Mouse (Mus musculus): ENCODE measurements around the gene Bend3.

Bend3 gene

DNA sequence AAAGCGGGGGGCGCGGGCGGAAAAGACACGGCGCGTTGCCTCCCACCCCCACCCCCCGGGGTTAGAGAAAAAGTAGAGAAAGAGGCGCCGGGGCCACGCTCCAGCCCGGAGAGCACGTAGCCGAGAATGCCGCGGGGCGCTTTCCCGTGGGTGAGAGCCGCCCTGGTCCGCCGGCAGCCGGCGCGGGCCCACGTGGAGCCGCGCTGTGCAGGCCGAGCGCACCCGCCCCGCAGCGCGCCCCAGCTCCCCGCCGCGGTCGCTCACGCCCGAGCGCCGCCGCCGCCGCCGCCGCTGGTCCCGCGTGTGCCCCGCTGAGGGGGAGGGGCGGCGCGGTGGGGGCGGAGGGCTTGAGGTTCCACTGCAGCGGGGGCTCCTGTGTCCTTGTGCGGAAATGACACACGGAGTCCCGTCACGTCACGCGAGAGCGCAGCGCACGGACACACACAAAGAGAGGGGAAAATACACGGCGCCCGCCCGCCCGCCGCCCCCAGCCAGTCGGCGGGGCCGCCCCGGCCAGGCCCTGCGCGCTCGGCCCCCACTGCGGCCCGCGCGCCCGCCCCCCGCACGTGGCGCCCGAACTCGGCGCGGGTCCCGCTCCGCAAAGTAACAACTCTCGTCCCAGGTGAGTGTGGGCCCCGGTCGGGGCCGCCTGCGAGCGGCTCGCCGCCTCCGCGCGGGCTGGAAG, at the start of gene Bend3:
TSS of gene Bend3 (plus strand) at position 81 of the 685 bp plus-strand sequence.
- DNase-seq = peak; percentile 52 to 81

DNA sequence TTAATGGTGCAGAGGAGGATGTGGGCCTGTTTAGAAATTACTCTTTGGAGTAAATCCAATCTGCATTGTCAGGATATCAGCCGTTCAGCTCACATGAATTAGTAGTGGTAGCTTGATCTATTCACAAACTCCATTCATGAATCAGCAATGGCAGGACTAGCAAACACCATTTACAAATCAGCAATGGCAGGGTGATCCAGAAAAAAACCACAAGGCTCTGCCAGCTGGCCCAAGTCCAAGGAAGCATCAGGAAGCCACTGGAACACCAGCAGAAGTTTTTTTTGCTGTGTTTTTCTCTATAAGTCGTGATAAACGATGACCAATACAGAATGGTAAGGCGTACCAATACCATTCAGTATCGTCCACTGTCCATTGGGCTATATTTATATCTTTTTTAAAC, 48.0 kb upstream of the Bend3 start:
- DNase-seq = peak in 1 of 2 experiments; percentile 40

DNA sequence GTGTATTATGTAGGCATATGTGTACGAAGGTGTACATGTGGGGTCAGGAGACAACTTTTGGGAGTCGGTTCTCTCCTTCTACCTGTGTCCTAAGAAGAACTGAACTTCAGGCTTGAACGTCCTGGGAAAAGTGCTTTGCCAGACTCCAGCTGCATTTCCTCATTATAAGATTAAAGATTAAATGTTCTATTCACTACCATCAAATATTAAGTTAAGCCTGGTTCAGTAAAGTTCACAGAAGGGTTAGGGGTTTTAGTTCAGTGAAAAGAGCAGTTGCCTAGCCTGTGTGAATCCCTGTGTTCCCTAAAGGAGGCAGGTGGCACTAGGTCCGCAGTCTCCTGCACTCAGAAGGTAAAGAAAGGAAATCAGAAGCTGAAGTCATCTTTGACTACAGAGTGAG, 44.3 kb upstream of the Bend3 start:
- DNase-seq = no peak

DNA sequence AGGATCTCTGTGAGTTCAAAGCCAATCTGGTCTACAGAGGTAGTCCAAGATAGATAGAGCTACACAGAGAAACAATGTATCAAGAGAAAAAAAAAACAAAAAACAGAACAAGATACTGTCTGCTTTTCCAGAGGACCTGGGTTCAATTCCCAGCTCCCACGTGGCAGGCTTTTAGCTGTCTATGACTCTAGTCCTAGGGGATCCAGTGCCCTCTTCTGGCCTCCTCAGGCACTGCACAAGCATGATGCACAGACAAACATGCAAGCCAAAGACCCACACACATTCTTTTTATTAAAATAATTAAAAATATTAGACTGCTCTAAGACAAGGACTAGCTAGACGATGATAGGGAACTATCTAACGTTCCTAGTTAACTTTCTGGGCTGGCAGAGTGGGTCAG, 42.9 kb upstream of the Bend3 start:
- no peak for DNase-seq

DNA sequence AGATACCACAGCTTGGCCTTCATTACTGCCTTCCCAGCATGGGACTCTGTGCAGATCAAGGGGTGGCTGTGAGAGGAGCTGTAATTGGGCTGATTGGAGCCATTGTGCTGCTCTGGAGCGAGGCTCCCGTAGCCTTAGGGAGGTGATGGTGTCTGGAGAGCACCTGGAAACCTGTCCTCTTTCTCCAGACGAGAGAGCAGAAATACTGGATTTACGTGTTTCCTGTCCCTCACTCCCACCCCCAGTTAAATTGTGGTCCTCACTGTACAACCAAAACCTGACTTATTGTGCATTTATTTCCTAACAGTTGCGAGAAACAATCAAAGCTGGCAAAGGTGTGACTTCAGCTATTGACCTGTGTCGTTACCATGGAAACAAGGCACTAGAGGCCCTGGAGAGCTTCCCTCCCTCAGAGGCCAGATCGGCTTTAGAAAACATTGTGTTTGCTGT, 39.1 kb upstream of the Bend3 start:
- DNase-seq = no peak

DNA sequence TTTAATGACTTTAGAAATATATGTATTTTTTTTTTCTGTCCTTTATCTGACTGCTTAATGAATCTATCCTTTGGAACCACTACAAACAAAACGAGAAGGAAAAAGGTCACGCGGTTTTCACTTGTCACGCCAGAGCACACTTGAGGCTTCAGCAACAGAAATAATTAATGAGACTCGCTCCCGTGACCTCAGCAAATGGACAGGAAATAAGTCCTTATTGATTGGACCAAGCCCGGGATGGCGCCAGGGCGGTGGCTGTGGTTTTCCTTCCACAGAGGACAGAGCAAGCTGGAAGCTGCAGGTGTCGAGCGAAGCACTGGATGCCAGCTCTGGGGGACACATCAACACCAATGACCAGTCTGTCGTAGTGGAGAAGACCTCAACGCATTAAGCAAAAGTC, 38.6 kb upstream of the Bend3 start:
- DNase-seq = peak; percentile 59 to 68

DNA sequence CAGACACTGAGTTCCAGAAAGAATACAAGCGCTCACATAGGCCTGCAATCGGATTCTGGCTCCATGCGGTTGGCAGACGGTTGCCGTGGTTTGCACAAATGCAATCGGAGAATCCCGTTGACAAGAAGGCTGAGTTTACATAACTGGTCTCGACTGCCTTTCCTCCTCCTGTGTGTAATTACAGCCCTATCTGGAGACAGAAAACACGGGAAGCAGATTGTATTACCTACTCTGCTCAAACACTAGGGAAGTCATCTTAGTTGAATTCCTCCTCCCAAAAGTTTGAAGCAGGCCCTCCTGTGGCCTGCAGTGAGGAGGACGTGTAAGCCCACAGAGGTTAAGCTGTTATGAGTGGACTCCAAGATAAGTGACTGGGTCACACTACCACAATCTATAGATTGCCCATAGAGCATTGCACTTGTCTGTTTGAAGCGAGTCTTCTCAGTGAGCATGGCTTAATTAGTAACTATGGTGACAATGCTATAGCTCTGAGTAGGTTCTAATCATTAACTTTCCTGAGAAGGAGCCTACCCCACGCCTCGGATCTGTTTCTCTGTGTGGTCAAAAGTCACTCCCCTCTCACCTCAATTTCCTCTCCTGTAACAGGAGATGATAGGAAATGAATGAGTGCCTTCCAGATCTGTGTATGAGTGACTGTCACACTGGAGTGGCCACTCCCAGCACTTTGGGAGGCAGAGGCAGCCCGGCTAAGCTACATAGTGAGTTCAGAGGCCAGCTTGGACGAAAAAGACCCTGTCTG, 37.5 kb upstream of the Bend3 start:
- peak; percentile 19 to 51 for DNase-seq

DNA sequence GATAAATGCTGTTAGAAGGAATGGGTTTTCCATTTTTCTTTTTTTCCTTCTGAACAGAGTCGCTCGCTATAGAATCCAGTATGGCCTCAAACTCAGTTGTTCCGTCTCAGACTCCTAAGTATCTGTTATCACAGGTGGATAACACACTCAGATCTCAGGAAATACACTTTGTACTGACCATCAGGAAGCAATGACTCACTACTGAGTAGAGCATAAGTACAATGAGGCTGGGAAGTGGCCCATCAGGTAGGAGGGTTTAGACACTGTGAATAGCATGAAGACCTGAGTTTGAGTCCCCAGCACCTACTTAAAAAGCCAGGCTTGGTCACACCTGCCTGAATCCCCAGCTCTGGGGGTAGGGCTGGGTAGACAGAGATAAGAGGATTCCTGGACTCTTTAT, 30.0 kb upstream of the Bend3 start:
- no peak for DNase-seq

DNA sequence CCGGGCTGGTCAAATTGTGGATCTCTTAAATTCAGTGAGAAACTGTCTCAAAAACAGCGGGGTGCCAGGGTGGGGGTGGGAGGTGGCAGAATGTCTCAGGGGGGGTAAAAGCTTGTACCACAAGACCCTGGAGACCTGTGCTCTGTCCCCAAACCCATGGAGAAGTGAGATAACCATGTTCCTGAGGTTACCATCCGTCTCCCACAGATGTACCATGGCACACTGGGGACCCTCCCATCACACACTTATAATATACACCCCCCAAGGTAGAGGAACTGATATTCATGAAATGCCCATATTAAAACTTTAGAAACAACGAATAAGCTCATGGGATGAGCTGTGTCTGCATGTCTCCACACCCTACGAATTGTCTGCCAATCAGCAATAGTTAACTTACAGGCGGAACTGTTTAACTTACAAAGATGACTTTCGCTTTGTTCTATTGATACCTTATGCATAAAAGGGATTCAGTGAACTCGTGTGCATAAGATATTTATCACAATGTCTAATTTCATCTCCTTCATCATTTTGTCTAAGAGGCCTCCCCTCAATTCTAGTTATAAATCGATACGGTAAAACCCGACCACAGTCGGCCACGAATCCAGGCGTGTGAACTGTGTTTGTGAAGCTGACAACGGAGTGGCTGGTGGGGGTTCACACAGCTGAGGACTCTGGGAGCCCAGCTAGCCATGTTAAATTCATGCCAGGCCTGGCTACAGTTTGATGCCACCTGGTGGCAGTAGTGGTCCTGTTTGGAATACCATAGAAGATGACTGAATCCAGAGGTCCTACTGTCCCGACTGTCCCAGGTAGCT, 26.6 kb upstream of the Bend3 start:
- DNase-seq = peak; percentile 86 to 91

DNA sequence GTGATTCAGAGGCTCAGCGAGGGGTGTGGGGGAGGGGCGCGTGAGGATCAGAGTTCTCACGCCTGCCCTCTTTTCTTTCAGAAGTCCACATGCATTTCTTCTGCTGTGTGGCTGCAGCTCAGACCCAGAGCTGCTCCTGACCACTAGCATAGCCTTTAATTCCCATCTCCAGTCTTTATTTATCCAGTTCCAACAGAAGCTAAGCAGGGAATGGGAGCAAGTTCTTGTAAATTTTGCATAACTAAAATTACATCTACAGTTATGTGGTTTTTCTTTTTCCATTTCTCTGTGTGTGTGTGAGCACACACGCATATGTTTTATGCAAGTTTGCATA, 26.0 kb upstream of the Bend3 start:
- DNase-seq = no peak

DNA sequence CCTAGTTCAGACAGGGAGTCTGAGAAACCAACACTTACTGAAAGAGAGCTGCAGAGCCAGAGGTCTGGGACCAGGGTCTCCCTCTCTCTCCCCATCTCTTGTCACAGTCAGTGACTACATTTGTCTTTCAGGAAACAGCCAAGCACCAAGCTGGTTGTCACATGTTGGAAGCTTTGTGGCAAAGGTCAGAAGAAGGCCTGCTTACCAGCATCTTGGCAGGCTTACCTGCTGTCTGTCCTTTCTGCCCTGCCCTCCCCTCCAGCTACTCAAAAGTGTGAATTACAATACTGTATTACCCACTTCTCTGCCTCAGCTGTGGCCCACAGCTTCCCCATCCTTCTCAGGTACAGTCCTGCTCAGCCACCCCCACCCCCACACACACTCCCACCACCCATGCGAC, 24.4 kb upstream of the Bend3 start:
- DNase-seq = peak in 1 of 2 experiments; percentile 52

DNA sequence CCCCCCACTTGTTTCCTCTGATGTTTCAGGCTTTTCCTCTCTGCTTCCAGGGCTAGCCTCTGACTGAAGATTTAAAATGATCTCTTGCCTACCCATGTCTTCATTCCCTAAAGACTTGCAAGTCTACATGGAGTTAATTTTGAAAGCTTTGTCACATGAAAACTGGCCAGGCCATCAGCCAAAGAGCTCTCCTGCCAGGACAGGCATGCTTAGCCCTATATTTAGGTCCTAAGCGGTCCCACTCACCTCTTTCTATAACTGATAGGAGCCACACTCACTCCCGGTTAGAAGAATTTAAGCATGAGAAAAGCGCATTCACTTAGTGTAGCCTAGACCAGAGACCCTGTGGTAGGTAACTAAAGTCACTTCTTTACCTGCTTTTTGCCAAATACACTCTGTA, 24.0 kb upstream of the Bend3 start:
- DNase-seq = no peak

DNA sequence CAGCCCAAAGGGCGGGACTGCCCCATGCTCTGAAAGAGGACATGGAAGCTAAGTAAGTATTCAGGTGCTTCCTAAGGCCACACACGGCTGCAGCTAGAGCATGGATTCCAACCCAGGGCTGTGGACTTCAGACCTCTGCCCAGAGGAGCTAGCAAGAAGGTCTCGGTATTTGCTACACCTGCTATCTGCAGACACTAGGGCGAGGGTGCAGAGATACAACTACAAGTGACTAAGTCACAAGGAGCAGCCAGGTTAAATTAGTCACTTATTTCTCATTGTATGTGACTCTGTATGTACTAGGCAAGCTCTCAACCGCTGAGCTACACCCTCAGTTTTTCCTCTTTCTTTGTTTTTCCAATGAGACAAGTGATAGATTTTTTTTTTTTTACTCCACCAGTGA, 15.8 kb upstream of the Bend3 start:
- no peak for DNase-seq

DNA sequence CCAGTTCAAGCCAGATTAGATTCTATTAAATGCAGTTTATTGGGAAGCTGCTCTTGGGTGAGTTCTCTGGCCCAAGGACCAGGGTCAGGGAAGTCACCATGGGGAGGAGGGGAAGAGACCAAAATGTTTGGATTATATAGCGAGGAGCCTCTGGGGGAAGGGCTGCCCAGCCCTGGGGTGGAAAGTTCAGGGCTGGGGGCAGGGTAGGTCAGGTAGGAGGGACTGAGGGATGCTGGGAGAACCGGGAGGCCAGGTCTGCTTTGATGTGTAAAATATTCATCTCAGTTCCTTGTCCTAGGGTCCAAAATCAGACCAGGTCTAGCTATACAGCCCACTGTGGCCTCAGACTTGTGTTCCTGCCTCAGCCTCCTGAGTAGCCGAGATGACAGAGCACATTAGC, 15.4 kb upstream of the Bend3 start:
- DNase-seq = no peak

DNA sequence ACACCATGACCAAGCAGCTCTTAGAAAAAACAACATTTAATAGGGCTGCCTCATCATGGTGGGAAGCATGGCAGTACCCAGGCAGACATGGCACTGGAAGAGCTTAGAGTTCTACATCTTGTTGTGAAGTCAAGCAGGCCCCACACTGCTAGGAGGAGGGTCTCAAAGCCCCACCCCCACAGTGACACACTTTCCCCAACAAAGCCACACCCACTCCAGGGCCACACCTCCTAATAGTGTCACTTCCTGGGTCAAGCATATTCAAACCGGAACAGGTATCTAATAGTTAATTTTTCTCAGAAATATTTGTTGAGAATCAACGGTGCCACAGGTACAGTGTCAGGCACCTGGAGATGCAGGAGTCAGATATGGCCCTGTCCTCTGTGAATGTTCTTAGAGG, 12.4 kb upstream of the Bend3 start:
- DNase-seq = no peak

DNA sequence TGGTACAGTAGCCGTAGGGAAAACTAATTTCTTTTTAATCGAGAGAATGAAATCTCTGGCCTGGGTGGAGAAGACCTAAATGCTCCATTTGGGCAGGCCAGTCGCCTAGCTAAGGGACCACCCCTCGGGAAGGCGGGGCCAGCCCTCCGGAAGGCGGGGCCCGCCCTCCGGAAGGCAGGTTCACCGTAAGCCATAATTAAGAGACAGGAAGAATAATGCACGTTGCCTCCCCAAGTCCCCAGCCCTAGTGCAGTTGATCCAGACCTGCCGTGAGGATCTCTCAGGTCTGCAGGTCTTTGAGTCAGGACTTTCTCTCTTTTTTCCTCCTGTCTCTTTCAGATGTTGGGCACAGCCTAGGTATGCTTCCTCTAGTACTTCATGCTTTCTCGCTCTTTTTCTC, 11.0 kb upstream of the Bend3 start:
- DNase-seq = peak in 1 of 2 experiments; percentile 30

DNA sequence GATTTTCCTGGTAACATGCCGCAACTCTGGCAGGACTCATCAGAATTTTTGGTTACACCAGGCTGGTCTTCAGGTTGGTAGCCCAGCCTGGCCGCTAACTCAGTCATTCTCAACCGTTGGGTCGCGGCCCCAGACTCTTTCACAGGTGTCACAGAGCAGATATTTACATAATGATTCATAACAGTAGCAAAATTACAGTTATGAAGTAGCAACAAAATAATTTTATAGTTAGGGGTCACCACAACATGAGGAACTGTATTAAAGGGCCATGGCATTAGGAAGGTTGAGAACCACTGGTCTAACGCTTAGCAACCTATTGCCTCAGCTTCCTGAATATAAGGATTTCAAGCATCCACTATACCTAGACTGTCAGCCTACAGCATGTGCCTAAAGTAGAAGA, 10.3 kb upstream of the Bend3 start:
- DNase-seq = no peak

DNA sequence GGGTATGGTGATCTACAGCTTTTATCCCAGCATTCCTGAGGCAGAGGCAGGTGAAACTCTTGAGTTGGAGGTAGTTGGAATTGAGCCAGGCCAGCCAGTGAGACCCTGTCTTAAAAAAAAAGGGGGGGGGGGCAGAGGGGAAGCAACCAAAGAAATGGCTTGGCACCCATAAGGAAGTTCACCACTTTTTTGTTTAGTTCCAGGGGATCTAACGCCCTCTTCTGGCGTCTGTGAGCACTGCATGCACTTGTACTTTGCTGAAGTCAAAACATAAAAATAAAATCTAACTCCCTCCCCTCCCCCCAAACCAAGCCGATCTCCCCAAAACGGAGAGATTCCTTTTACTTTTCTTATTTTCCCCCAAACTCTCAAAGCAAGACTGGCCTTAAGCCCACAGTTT, 3.3 kb upstream of the Bend3 start:
- peak in 1 of 2 experiments; percentile 58 for DNase-seq

DNA sequence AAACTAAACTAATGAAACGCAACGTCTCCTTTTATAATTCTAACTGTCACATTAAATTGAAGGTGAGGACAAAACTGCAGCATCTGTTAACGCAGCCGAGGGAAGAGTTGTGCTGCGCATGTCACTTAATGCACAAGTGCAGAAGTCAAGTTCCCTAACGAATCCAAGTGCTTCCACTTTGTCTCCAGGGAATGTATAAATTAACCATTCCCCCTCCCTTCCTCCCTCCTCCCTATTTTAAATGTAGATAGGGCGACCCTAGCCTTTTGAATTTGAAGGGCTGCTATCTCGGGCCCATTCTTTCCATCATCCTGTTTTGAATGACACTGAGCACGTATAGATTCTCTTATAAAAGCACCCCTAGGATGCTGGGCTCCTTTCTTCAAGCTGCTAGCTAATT, 1.2 kb upstream of the Bend3 start:
- no peak for DNase-seq

DNA sequence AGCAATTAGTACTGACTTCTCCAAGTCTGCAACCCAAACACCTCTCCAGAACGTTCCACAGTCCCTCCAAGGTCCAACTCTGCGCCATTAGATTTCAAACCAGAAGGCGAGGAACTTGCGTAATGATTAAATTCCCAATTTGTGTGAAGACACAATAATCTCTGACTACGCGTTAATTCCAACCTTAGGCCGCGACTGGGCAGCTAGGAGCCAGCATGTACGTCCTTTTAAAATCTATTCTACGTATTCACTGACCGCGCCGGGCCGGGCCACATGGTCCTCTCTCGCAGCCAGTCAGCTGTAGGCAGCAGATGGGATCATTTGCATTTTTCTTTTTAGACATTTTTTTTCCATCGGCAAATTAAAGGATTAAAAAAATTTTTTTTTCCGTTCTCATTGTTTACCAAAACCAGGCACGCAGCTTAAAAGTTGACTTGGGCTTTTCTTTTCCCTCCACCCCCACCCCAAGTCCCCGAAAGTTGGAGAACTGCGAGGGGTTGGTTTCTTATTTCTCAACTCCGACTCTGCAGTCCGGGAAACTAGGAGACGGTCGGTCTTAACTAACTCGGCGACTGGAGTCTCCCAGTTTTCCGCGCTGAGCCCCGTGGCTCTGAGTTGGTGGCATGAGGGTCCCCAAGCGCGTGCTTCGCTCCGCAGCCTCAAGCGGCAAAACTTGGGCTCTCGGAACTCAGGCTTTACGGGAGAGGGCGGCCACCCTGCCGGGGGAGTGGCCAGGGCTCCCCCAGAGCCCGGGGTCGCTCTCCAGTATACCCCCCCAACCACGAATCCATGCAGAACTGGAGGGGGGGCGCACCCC, 558 bp upstream of the Bend3 start:
- DNase-seq = peak; percentile 76 to 87

DNA sequence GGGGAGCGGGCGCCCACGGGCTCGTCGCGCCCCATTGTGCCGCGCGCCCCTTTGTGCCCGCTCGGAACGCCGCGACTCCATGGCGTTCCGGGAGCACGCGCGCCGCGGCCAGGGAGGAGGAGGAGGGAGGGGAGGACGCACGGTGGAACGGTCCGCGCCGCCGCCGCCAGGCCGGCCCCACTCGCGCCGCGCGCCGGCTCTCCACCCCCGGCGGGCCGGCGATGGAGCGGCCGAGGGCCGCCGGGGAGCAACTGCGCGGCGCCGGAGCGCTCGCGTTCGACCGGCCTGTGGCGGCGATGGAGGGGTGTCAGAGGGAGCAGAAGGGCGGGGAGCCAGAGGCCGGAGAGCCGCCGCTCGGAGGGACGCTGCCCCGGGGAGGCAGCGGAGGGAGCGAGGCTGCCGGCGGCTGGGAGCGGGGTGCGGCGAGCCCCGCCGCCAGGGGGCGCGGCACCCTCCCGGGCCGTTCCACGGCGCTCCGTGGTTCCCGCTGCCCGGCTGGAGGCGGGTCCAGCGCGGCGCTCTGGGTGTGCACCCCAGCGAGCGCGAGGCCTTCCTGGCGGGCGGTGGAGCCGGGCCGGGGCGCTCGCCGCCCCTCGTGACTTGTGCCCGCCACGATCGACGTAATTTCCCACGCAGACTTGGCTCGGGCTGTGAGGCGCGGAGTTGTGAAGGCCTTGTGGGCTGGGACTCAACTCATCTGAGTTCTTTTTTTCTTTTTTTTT, 966 bp downstream of the Bend3 start:
- peak; percentile 83 to 95 for DNase-seq

DNA sequence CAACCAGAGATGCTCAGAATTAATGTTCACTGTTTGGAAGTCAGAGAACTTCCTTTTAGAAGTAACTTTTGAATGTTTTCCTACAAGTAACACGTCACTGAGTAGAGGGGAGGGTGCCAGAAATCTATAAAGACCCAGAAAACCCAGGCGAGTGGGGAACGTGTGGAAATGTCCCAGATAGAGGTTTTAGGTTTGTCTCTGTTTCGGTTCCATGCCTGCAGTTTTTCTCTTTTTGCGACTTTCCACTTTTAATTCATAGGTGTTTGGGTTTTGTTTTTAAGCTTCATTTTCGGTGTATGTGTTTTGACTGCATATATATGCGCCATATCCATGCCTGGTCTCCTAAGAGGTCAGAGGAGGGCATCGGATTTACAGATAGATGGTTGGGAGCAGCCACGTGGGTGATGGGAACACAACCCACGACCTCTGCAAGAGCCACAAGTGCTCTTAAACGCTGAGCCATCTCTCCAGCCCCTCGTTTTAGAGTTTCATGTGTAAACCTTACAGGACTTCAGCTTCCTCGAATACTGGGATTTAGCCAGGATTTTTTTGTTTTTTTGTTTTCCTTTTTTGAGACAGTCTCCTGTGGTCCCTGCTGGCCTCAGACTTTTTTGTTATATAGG, 1.7 kb downstream of the Bend3 start:
- no peak for DNase-seq
